Mouse (Mus musculus) liver, adult 2 months (tissue): ENCODE data around the gene Esrrb.

Source experiments
- CTCF ChIP-seq: fragments of 200-500 bp; IDR thresholded peaks from 2 replicates; pipeline ENCODE4 v1.5.1; 2011; ENCODE audit warnings: low read depth, low read length, control low read depth
- POLR2A ChIP-seq: fragments of 200-500 bp; IDR thresholded peaks from 2 replicates; pipeline ENCODE4 v1.6.1; 2011; ENCODE audit warnings: low read length, control low read depth; ENCODE audit not compliant: insufficient read depth; ENCODE audit errors: extremely low read depth

DNA sequence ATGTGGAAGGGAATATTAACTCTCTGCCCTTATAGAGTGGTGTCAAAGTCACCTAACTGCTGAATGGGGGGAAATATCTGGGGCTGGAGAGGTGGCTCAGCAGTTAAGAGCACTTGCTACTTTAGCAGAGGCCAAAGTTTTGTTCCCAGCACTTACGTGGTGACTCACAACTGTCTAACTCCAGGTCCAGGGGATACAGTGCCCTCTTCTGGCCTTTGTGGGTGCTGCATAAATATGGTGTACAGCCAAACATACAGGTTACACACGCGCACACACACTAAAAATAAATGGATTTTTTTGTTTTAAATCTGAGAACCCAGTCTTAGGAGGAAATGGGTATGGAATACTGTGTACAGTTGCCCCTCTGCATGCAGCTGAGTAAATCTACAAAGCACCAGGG is 24.7 kb upstream of the Esrrb start:
- no peak for TF ChIP-seq CTCF
- no peak for TF ChIP-seq POLR2A
